Mouse (Mus musculus): ENCODE results near the gene Acss2.

GRCm38 (mm10) chr2:155630590-155631416, 113.1 kb downstream of the Acss2 start:
- TF ChIP-seq POLR2A (IDR thresholded peaks at IDR 0.05; ENCODE audit: borderline replicate concordance, low read depth, low read length) (no peak), CTCF (IDR thresholded peaks at IDR 0.05; ENCODE audit: low read depth, low read length) (no peak)

All from bone marrow macrophage, adult 2 months (primary cell).